Mouse (Mus musculus) left cerebral cortex, adult 9 months (tissue): ENCODE measurements around the gene Hacd3.

Experiments used
- DNase-seq, 2 experiments: peaks; one replicate each; pipeline ENCODE4 v3.0.0; 2022; ENCODE audit warnings: low spot score in 2 of 2

The Hacd3 gene

GRCm38 (mm10) chr9:64951161-64951657 is 70.3 kb downstream of the Hacd3 start, which contains the start of gene Slc24a1:
TSS of gene Slc24a1 (minus strand) at chr9:64951607.
- no peak for DNase-seq

GRCm38 (mm10) chr9:64947483-64948095 is 73.9 kb downstream of the Hacd3 start:
- no peak for DNase-seq

- DNase-seq, result no peak
Measured at GRCm38 (mm10) chr9:64943997-64944396, 77.5 kb downstream of the Hacd3 start.

- DNase-seq, result no peak
Measured at GRCm38 (mm10) chr9:64941650-64942049, 79.8 kb downstream of the Hacd3 start.

- no peak for DNase-seq
Measured at GRCm38 (mm10) chr9:64940731-64941346, 80.7 kb downstream of the Hacd3 start.

GRCm38 (mm10) chr9:64939790-64940189 is 81.7 kb downstream of the Hacd3 start:
- no peak for DNase-seq

GRCm38 (mm10) chr9:64939281-64939680 is 82.2 kb downstream of the Hacd3 start:
- DNase-seq, result no peak

- DNase-seq, result no peak
Measured at GRCm38 (mm10) chr9:64938535-64938934, 83.0 kb downstream of the Hacd3 start.

GRCm38 (mm10) chr9:64937491-64937890 is 84.0 kb downstream of the Hacd3 start:
- no peak for DNase-seq
